Mouse (Mus musculus): ENCODE measurements at regions not wholly inside any gene's neighbourhood (a gene's known extent, or its start where the extent isn't known, plus 50 kb on each side); places are given as distances from the start of the nearest gene placed in this dataset.
A peak's percentile ranks its signal among the peaks of the same experiment; 100 is the strongest.

- DNase-seq, result no peak
- intact Hi-C loops (cut with DNase I), result no loop called here
Measured at GRCm38 (mm10) chr3:105374836-105375235, 77.3 kb upstream of the Kcnd3 start.

- no peak for DNase-seq
- intact Hi-C loops (cut with DNase I), result no loop called here
Measured at GRCm38 (mm10) chr3:105375383-105375782, 76.7 kb upstream of the Kcnd3 start.

GRCm38 (mm10) chr3:105375820-105376219 lies 76.3 kb upstream of the Kcnd3 start:
- intact Hi-C loops (cut with DNase I), result no loop called here
- no peak for DNase-seq

- intact Hi-C loops (cut with DNase I), result no loop called here
- no peak for DNase-seq
Measured at GRCm38 (mm10) chr3:105376346-105376745, 75.8 kb upstream of the Kcnd3 start.

GRCm38 (mm10) chr3:105380818-105381217 lies 71.3 kb upstream of the Kcnd3 start:
- DNase-seq, result no peak
- intact Hi-C loops (cut with DNase I), result no loop called here

- DNase-seq, result peak in 1 of 2 experiments; percentile 6
- intact Hi-C loops (cut with DNase I), result no loop called here
Measured at GRCm38 (mm10) chr3:105392611-105393514, 59.3 kb upstream of the Kcnd3 start.

All from gastrocnemius, postnatal 36 days (tissue).